Mouse (Mus musculus): ENCODE results near the gene Fam83g.

- no peak for TF ChIP-seq CTCF (IDR thresholded peaks at IDR 0.05)
- no peak for TF ChIP-seq EP300 (IDR thresholded peaks at IDR 0.05; ENCODE audit: insufficient read depth, low read depth, low read length)
Observed at GRCm38 (mm10) chr11:61669492-61670490, 14.1 kb upstream of the Fam83g start.
